Mouse (Mus musculus): Measurements from ENCODE around the gene Btbd3.

GRCm38 (mm10) chr2:138531992-138532391, 275.6 kb downstream of the Btbd3 start:
- TF ChIP-seq POLR2A (IDR thresholded peaks at IDR 0.05; ENCODE audit: control insufficient read depth, low read depth, low read length) (no peak), CTCF (IDR thresholded peaks at IDR 0.05; ENCODE audit: control insufficient read depth, insufficient read depth, insufficient replicate concordance, low read depth, low read length) (no peak)
